Mouse (Mus musculus): ENCODE results near the gene Armh1.

- TF ChIP-seq CTCF (conservative IDR thresholded peaks at IDR 0.05; ENCODE audit: low read length) (no peak), POU5F1 (IDR thresholded peaks at IDR 0.05; ENCODE audit: borderline replicate concordance, low read length) (no peak)
Measured at GRCm38 (mm10) chr4:117240867-117241266, 11.1 kb downstream of the Armh1 start.

Data from E14TG2a.4 (cell line).